Mouse (Mus musculus) MEL (cell line): Measurements from ENCODE around the gene Unc13b.

Experiments
- CTCF ChIP-seq, 3 experiments: IDR thresholded peaks in 2 of 3; conservative IDR thresholded peaks in 1 of 3; 2 replicates each; pipeline ENCODE4 v1.5.1; 2011 to 2012; ENCODE audit warnings: low read length in 3 of 3, low read depth in 2 of 3, mild to moderate bottlenecking in 2 of 3, improper control_type of control experiment in 1 of 3, inconsistent platforms in 1 of 3, mixed read lengths in 1 of 3, moderate library complexity in 1 of 3; ENCODE audit not compliant: control insufficient read depth in 1 of 3, insufficient read depth in 1 of 3, poor library complexity in 1 of 3, severe bottlenecking in 1 of 3
- ZKSCAN1 ChIP-seq: IDR thresholded peaks from 2 replicates; pipeline ENCODE4 v1.6.1; 2012; ENCODE audit warnings: low read depth, mild to moderate bottlenecking, inconsistent platforms, low read length, improper control_type of control experiment, moderate library complexity

- no peak for TF ChIP-seq CTCF (IDR thresholded peaks at IDR 0.05 in 2 of 3, conservative IDR thresholded peaks at IDR 0.05 in 1 of 3; ENCODE audit: control insufficient read depth in 1 of 3, insufficient read depth in 1 of 3, low read depth in 2 of 3, low read length in 3 of 3, poor library complexity in 1 of 3, severe bottlenecking in 1 of 3)
- no peak for TF ChIP-seq ZKSCAN1
These were observed 104.5 kb downstream of the Unc13b start for GRCm38 (mm10) chr4:43163205-43163604.
